Mouse (Mus musculus) intestine, postnatal 0 days (tissue): Measurements from ENCODE around the gene Mmrn1. TPM values are rescaled to one million over a fixed set of nuclear protein-coding genes. Genes with fewer than 3 reads are reported as not detected.

Experiments
- ATAC-seq: fragments of 200-750 bp; cut with Nextera tagmentation; 2 replicates; pipeline ENCODE4 v1.8.0; 2017; ENCODE audit warnings: mild to moderate bottlenecking, moderate TSS enrichment, moderate library complexity
- H3K27ac ChIP-seq: fragments of 300-500 bp; sonication (generic); 2 replicates; pipeline ENCODE4 v1.5.1; 2014; ENCODE audit warnings: mild to moderate bottlenecking, low read depth, low read length, moderate library complexity
- H3K27me3 ChIP-seq: fragments of 300-500 bp; sonication (generic); replicated peaks from 2 replicates; pipeline ENCODE4 v1.6.1; 2014; ENCODE audit warnings: low read length, mixed read lengths; ENCODE audit not compliant: control insufficient read depth, insufficient read depth
- H3K36me3 ChIP-seq: fragments of 300-500 bp; sonication (generic); 2 replicates; pipeline ENCODE4 v1.6.1; 2014; ENCODE audit warnings: mild to moderate bottlenecking, moderate library complexity; ENCODE audit not compliant: control insufficient read depth, insufficient read depth
- H3K4me1 ChIP-seq: fragments of 300-500 bp; sonication (generic); replicated peaks from 2 replicates; pipeline ENCODE4 v1.6.1; 2014; ENCODE audit warnings: antibody characterized with exemption, low read length, mixed read lengths; ENCODE audit not compliant: control insufficient read depth, insufficient read depth
- H3K4me2 ChIP-seq: fragments of 300-500 bp; sonication (generic); replicated peaks from 2 replicates; pipeline ENCODE4 v1.6.1; 2014; ENCODE audit warnings: low read depth, mild to moderate bottlenecking, moderate library complexity
- H3K4me3 ChIP-seq: fragments of 300-500 bp; sonication (generic); 2 replicates; pipeline ENCODE4 v1.5.1; 2014; ENCODE audit warnings: low read depth, low read length
- H3K9ac ChIP-seq: fragments of 300-500 bp; sonication (generic); 2 replicates; pipeline ENCODE4 v1.6.1; 2014; ENCODE audit warnings: mild to moderate bottlenecking, low read depth, low read length
- H3K9me3 ChIP-seq: fragments of 300-500 bp; sonication (generic); 2 replicates; pipeline ENCODE4 v1.6.1; 2016; ENCODE audit warnings: mixed run types; ENCODE audit not compliant: control insufficient read depth
- CTCF ChIP-seq: sonication (generic); IDR thresholded peaks from 2 replicates; pipeline ENCODE4 v1.5.1; 2016; ENCODE audit warnings: low read depth, mild to moderate bottlenecking, control low read depth, antibody characterized with exemption, moderate library complexity
- WGBS: fragments of 180-500 bp; shearing (Covaris S2); extraction: QIAGEN DNeasy Blood & Tissue Kit; methylation state at CpG from one replicate; pipeline ENCODE4 v1.1.7; 2014; 5-methylcytosine and 5-hydroxymethylcytosine counted together
- polyA plus RNA-seq: library from polyadenylated mRNA; unstranded; fragments of >200 nt; fragmentation: Nextera tagmentation; extraction: Ambion mirVana; gene quantifications from 2 replicates; pipeline ENCODE4 v1.2.1, GENCODE M21; 2015

The Mmrn1 gene
- polyA plus RNA-seq, 1 experiment from 2014 or later: 7.2 TPM

- no peaks in the 10 kb centered on the region for H3K9me3 ChIP-seq
- H3K4me3 ChIP-seq: no peak overlapping the region
- no peaks in the 10 kb centered on the region for H3K36me3 ChIP-seq
- no peak overlapping the region for H3K9ac ChIP-seq
- TF ChIP-seq CTCF: no peak
- no peak overlapping the region for H3K4me2 ChIP-seq
- ATAC-seq: no peak
- H3K27me3 ChIP-seq: no peaks in the 10 kb centered on the region
- no peaks in the 10 kb centered on the region for H3K4me1 ChIP-seq
- 71% methylated on average over 4 of the region's 4 CpGs for WGBS
- H3K27ac ChIP-seq: no peak overlapping the region
Observed at GRCm38 (mm10) chr6:60966931-60967330, 42.2 kb downstream of the Mmrn1 start.

- 68% methylated on average over 6 of the region's 6 CpGs for WGBS
- no peak overlapping the region for H3K4me2 ChIP-seq
- no peaks in the 10 kb centered on the region for H3K4me1 ChIP-seq
- TF ChIP-seq CTCF: no peak
- no peaks in the 10 kb centered on the region for H3K27me3 ChIP-seq
- H3K9ac ChIP-seq: no peak overlapping the region
- ATAC-seq: no peak
- no peak overlapping the region for H3K27ac ChIP-seq
- H3K4me3 ChIP-seq: no peak overlapping the region
- no peaks in the 10 kb centered on the region for H3K36me3 ChIP-seq
- no peaks in the 10 kb centered on the region for H3K9me3 ChIP-seq
Observed at GRCm38 (mm10) chr6:60969407-60969806, 44.6 kb downstream of the Mmrn1 start.

- H3K9me3 ChIP-seq: no peaks in the 10 kb centered on the region
- ATAC-seq: no peak
- H3K27me3 ChIP-seq: no peaks in the 10 kb centered on the region
- H3K4me1 ChIP-seq: no peaks in the 10 kb centered on the region
- 86% methylated on average over 2 of the region's 2 CpGs for WGBS
- no peaks in the 10 kb centered on the region for H3K36me3 ChIP-seq
- no peak overlapping the region for H3K4me2 ChIP-seq
- no peak overlapping the region for H3K27ac ChIP-seq
- TF ChIP-seq CTCF: no peak
- H3K4me3 ChIP-seq: no peak overlapping the region
- H3K9ac ChIP-seq: no peak overlapping the region
Observed at GRCm38 (mm10) chr6:60970811-60971210, 46.0 kb downstream of the Mmrn1 start.

- Histone ChIP-seq H3K9ac (no peak overlapping the region), H3K27ac (no peak overlapping the region), H3K27me3 (no peaks in the 10 kb centered on the region), H3K4me3 (no peak overlapping the region), H3K4me1 (no peaks in the 10 kb centered on the region), H3K4me2 (no peak overlapping the region), H3K9me3 (no peaks in the 10 kb centered on the region), H3K36me3 (no peaks in the 10 kb centered on the region)
- no peak for ATAC-seq
- TF ChIP-seq CTCF: no peak
- WGBS: 54% methylated on average over 1 of the region's 1 CpGs
Observed at GRCm38 (mm10) chr6:60978610-60979009, 53.8 kb downstream of the Mmrn1 start.

- H3K27ac ChIP-seq: no peak overlapping the region
- no peak overlapping the region for H3K4me2 ChIP-seq
- no peaks in the 10 kb centered on the region for H3K9me3 ChIP-seq
- H3K36me3 ChIP-seq: no peaks in the 10 kb centered on the region
- peak; percentile 70 for ATAC-seq
- H3K27me3 ChIP-seq: no peaks in the 10 kb centered on the region
- no peak for TF ChIP-seq CTCF
- no peaks in the 10 kb centered on the region for H3K4me1 ChIP-seq
- no peak overlapping the region for H3K4me3 ChIP-seq
- WGBS: 38% methylated on average over 2 of the region's 2 CpGs
- H3K9ac ChIP-seq: no peak overlapping the region
Observed at GRCm38 (mm10) chr6:60979039-60979438, 54.3 kb downstream of the Mmrn1 start.

- ATAC-seq: peak; percentile 68
- Histone ChIP-seq H3K9me3 (no peaks in the 10 kb centered on the region), H3K27me3 (no peaks in the 10 kb centered on the region), H3K9ac (no peak overlapping the region), H3K36me3 (no peaks in the 10 kb centered on the region), H3K4me1 (no peaks in the 10 kb centered on the region), H3K4me2 (no peak overlapping the region), H3K27ac (no peak overlapping the region), H3K4me3 (no peak overlapping the region)
- WGBS: 67% methylated on average over 1 of the region's 1 CpGs
- TF ChIP-seq CTCF: no peak
Observed at GRCm38 (mm10) chr6:60984360-60984759, 59.6 kb downstream of the Mmrn1 start.

- peak; percentile 74 for TF ChIP-seq CTCF
- Histone ChIP-seq H3K9ac (no peak overlapping the region), H3K27me3 (no peaks in the 10 kb centered on the region), H3K4me1 (no peaks in the 10 kb centered on the region), H3K9me3 (no peaks in the 10 kb centered on the region), H3K4me3 (no peak overlapping the region), H3K4me2 (no peak overlapping the region), H3K36me3 (no peaks in the 10 kb centered on the region), H3K27ac (no peak overlapping the region)
- ATAC-seq: no peak
- WGBS: 44% methylated on average over 2 of the region's 2 CpGs
Observed at GRCm38 (mm10) chr6:60985919-60986318, 61.1 kb downstream of the Mmrn1 start.
